Mouse (Mus musculus) forebrain, embryonic 15.5 days (tissue): ENCODE measurements around the gene Stk10. TPM values are rescaled to one million over a fixed set of nuclear protein-coding genes. Genes with fewer than 3 reads are reported as not detected.

Source experiments
- ATAC-seq: fragments of 200-750 bp; cut with Nextera tagmentation; replicated peaks from 2 replicates; pipeline ENCODE4 v1.8.0; 2017; ENCODE audit warnings: mild to moderate bottlenecking, moderate TSS enrichment, moderate library complexity
- H3K27ac ChIP-seq: fragments of 300-500 bp; sonication (generic); replicated peaks from 2 replicates; pipeline ENCODE4 v1.5.1; 2015; ENCODE audit warnings: mild to moderate bottlenecking, inconsistent platforms
- H3K27me3 ChIP-seq: fragments of 300-500 bp; sonication (generic); 2 replicates; pipeline ENCODE4 v1.6.1; 2015; ENCODE audit warnings: inconsistent platforms
- H3K36me3 ChIP-seq: fragments of 300-500 bp; sonication (generic); 2 replicates; pipeline ENCODE4 v1.6.1; 2015; ENCODE audit warnings: mild to moderate bottlenecking, inconsistent platforms
- H3K4me1 ChIP-seq: fragments of 300-500 bp; sonication (generic); 2 replicates; pipeline ENCODE4 v1.6.1; 2015; ENCODE audit warnings: inconsistent platforms
- H3K4me2 ChIP-seq: fragments of 300-500 bp; sonication (generic); replicated peaks from 2 replicates; pipeline ENCODE4 v1.6.1; 2015; ENCODE audit warnings: mild to moderate bottlenecking, inconsistent platforms
- H3K4me3 ChIP-seq: fragments of 300-500 bp; sonication (generic); 2 replicates; pipeline ENCODE4 v1.5.1; 2015; ENCODE audit warnings: mild to moderate bottlenecking, inconsistent platforms
- H3K9ac ChIP-seq: fragments of 300-500 bp; sonication (generic); replicated peaks from 2 replicates; pipeline ENCODE4 v1.6.1; 2015; ENCODE audit warnings: mild to moderate bottlenecking, inconsistent platforms
- H3K9me3 ChIP-seq: fragments of 300-500 bp; sonication (generic); 2 replicates; pipeline ENCODE4 v1.6.1; 2016; ENCODE audit warnings: inconsistent platforms
- WGBS: fragments of 180-500 bp; shearing (Covaris S2); methylation state at CpG from one replicate; pipeline ENCODE4 v1.1.7; 2015; ENCODE audit warnings: mixed read lengths; 5-methylcytosine and 5-hydroxymethylcytosine counted together
- polyA plus RNA-seq: library from polyadenylated mRNA; unstranded; fragments of >200 nt; fragmentation: Nextera tagmentation; extraction: Ambion mirVana; gene quantifications from 2 replicates; pipeline ENCODE4 v1.2.1, GENCODE M21; 2015

Gene Stk10
- polyA plus RNA-seq, 1 experiment from 2014 or later, result 2.1 TPM

GRCm38 (mm10) chr11:32634143-32634542 lies 101.0 kb downstream of the Stk10 start:
- ATAC-seq, result no peak
- H3K4me1 ChIP-seq, result no peaks in the 10 kb centered on the region
- no peak overlapping the region for H3K4me2 ChIP-seq
- H3K27me3 ChIP-seq, result no peaks in the 10 kb centered on the region
- no peak overlapping the region for H3K9ac ChIP-seq
- no peak overlapping the region for H3K27ac ChIP-seq
- H3K4me3 ChIP-seq, result no peak overlapping the region
- WGBS, result 86% methylated on average over 2 of the region's 2 CpGs
- H3K36me3 ChIP-seq, result no peaks in the 10 kb centered on the region
- H3K9me3 ChIP-seq, result no peaks in the 10 kb centered on the region

DNA sequence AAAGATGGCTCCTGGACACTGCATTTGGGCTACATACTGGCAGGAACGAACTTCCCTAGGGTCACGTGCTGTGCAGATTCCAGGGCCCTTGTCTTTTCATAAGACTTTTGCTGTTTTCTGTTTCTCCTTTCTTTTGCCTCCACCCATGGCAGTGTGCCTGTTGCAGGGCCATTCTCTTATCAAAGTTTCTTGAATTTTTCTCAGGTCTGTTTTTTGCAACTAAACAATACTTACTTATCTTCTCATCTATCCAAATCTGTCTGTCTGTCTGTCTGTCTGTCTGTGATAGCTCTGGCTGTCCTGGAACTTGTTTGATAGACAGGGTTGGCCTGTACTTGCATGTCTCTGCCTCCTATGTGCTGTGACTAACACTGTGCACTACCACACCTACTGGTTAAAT lies 101.7 kb downstream of the Stk10 start:
- no peak overlapping the region for H3K27ac ChIP-seq
- no peaks in the 10 kb centered on the region for H3K4me1 ChIP-seq
- H3K9me3 ChIP-seq, result no peaks in the 10 kb centered on the region
- no peaks in the 10 kb centered on the region for H3K27me3 ChIP-seq
- H3K9ac ChIP-seq, result no peak overlapping the region
- ATAC-seq, result no peak
- H3K4me2 ChIP-seq, result no peak overlapping the region
- H3K36me3 ChIP-seq, result no peaks in the 10 kb centered on the region
- no peak overlapping the region for H3K4me3 ChIP-seq
- 57% methylated on average over 2 of the region's 2 CpGs for WGBS

- Histone ChIP-seq H3K4me2 (no peak overlapping the region), H3K9ac (no peak overlapping the region), H3K9me3 (no peaks in the 10 kb centered on the region), H3K27ac (no peak overlapping the region), H3K27me3 (no peaks in the 10 kb centered on the region), H3K36me3 (no peaks in the 10 kb centered on the region), H3K4me3 (no peak overlapping the region), H3K4me1 (peaks cover 5% of the 10 kb centered on the region)
- WGBS, result 66% methylated on average over 4 of the region's 4 CpGs
- no peak for ATAC-seq
Measured at GRCm38 (mm10) chr11:32636275-32636674, 103.2 kb downstream of the Stk10 start.

- WGBS, result 84% methylated on average over 8 of the region's 8 CpGs
- Histone ChIP-seq H3K36me3 (no peaks in the 10 kb centered on the region), H3K27me3 (no peaks in the 10 kb centered on the region), H3K27ac (no peak overlapping the region), H3K9me3 (no peaks in the 10 kb centered on the region), H3K9ac (no peak overlapping the region), H3K4me2 (no peak overlapping the region), H3K4me3 (no peak overlapping the region), H3K4me1 (peaks cover 15% of the 10 kb centered on the region)
- ATAC-seq, result no peak
Measured at GRCm38 (mm10) chr11:32638521-32639255, 105.6 kb downstream of the Stk10 start.

GRCm38 (mm10) chr11:32640617-32641016 lies 107.5 kb downstream of the Stk10 start:
- Histone ChIP-seq H3K9ac (no peak overlapping the region), H3K27ac (no peak overlapping the region), H3K36me3 (no peaks in the 10 kb centered on the region), H3K27me3 (no peaks in the 10 kb centered on the region), H3K4me2 (no peak overlapping the region), H3K4me3 (no peak overlapping the region), H3K4me1 (peaks cover 26% of the 10 kb centered on the region), H3K9me3 (no peaks in the 10 kb centered on the region)
- ATAC-seq, result no peak
- WGBS, result 93% methylated on average over 4 of the region's 4 CpGs

DNA sequence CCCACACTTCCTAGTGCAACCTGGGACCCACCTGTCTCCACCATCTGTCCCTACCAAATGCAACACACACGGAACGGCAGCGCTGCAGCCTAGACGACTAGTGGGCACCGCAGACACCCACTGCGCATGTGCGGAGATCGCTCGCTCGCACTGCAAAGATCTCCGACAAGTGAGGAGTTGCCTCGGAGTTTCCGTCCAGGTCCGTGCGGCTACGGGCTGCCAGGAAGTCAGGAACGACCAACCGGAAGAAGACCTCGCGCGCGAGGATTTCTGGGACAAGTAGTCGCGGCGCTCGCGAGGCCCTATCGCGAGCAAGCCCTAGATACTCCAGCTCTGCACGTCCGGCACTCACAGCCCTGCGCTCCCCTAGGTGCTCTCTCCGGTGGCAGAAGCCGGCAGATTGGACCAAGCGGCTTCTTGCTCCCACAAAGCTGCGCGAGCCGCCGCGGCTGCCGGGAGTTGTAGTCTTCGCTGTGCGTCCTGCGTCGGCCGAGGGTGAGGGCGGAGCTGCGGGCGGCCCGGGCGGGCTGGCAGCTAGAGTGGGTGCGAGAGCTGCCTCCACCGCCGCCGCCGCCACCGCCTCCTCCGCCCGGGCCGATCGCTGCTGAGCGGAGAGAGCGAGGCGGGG lies 109.3 kb downstream of the Stk10 start, which contains the start of gene Fbxw11:
Fbxw11 (plus strand) TSS at position 476 of the 628 bp plus-strand sequence.
- Histone ChIP-seq H3K9ac (peak within 1 kb of the TSS; percentile 95), H3K27me3 (no peaks in the 10 kb centered on the region), H3K27ac (peak within 1 kb of the TSS; percentile 99), H3K4me1 (peaks cover 29% of the 10 kb centered on the region), H3K4me3 (peak within 1 kb of the TSS; percentile 83), H3K4me2 (peak within 1 kb of the TSS; percentile 75), H3K9me3 (no peaks in the 10 kb centered on the region), H3K36me3 (no peaks in the 10 kb centered on the region)
- peak; percentile 96 for ATAC-seq
- under 1% methylated on average over 57 of the region's 64 CpGs for WGBS

- ATAC-seq, result peak; percentile 49; the same call in 1 of the 2 replicates
- no peaks in the 10 kb centered on the region for H3K9me3 ChIP-seq
Measured at GRCm38 (mm10) chr11:32642899-32643886, 110.1 kb downstream of the Stk10 start.

DNA sequence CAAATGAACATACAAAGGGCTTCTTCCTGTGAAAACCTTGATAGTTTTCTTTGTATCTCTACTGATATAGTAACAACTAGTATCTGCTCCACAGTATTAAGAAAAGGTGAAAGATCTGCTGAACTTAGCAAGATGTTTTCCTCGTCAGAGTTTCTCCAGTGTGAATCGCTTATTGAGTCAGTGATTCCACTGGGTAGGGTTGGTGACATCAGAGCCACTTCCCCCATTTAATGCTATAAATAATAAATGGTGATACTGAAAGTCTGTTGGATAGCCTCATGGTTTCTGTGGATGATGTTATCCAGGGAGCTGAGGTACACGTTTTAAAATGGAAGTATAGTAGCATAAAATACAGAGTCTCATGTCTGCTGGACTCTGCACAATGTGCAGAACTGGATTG lies 110.9 kb downstream of the Stk10 start:
- Histone ChIP-seq H3K4me2 (peak overlapping the region; percentile 75), H3K4me1 (peaks cover 29% of the 10 kb centered on the region), H3K9ac (peak overlapping the region; percentile 95), H3K27me3 (no peaks in the 10 kb centered on the region), H3K27ac (peak overlapping the region; percentile 99; the same call in 1 of the 2 replicates), H3K9me3 (no peaks in the 10 kb centered on the region), H3K36me3 (no peaks in the 10 kb centered on the region), H3K4me3 (peak overlapping the region; percentile 83)
- 56% methylated on average over 3 of the region's 3 CpGs for WGBS
- ATAC-seq, result no peak

More at GRCm38 (mm10) chr11:32642899-32643886, 110.1 kb downstream of the Stk10 start:
- Histone ChIP-seq H3K9ac (peak overlapping the region; percentile 95), H3K4me2 (peak overlapping the region; percentile 75), H3K36me3 (no peaks in the 10 kb centered on the region), H3K27me3 (no peaks in the 10 kb centered on the region), H3K4me3 (peak overlapping the region; percentile 83), H3K4me1 (peaks cover 29% of the 10 kb centered on the region), H3K27ac (peak overlapping the region; percentile 99)
- under 1% methylated on average over 50 of the region's 54 CpGs for WGBS

DNA sequence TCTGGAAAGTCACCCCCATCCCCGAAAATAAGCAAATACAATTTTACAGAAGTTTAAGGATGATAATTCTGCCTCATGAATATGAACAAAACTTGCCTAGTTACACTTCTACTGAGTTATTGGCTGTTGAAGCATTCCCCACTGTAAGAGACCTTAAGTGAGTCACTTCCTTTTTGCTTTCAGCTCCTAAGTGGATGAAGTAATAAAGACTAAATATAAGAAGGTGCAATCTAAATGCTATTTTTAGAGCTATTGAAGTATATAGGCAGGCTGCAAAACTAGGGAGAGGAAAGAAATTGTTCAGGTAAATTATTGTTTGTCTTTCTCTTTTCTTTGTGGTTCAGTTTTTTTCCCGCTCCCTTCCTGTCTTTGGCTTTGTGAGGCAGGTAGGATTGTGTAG lies 114.2 kb downstream of the Stk10 start:
- Histone ChIP-seq H3K4me2 (no peak overlapping the region), H3K4me3 (no peak overlapping the region), H3K9me3 (no peaks in the 10 kb centered on the region), H3K9ac (no peak overlapping the region), H3K4me1 (peaks cover 32% of the 10 kb centered on the region), H3K27me3 (no peaks in the 10 kb centered on the region), H3K36me3 (no peaks in the 10 kb centered on the region), H3K27ac (no peak overlapping the region)
- 90% methylated on average over 2 of the region's 2 CpGs for WGBS
- ATAC-seq, result no peak

GRCm38 (mm10) chr11:32650236-32650749 lies 117.2 kb downstream of the Stk10 start:
- H3K27ac ChIP-seq, result no peak overlapping the region
- no peaks in the 10 kb centered on the region for H3K27me3 ChIP-seq
- no peak overlapping the region for H3K4me3 ChIP-seq
- no peaks in the 10 kb centered on the region for H3K9me3 ChIP-seq
- H3K9ac ChIP-seq, result no peak overlapping the region
- H3K4me2 ChIP-seq, result no peak overlapping the region
- no peaks in the 10 kb centered on the region for H3K36me3 ChIP-seq
- H3K4me1 ChIP-seq, result 0 out of 2 replicates have a peak, but pooled peaks cover 21% of the 10 kb centered on the region
- ATAC-seq, result no peak

DNA sequence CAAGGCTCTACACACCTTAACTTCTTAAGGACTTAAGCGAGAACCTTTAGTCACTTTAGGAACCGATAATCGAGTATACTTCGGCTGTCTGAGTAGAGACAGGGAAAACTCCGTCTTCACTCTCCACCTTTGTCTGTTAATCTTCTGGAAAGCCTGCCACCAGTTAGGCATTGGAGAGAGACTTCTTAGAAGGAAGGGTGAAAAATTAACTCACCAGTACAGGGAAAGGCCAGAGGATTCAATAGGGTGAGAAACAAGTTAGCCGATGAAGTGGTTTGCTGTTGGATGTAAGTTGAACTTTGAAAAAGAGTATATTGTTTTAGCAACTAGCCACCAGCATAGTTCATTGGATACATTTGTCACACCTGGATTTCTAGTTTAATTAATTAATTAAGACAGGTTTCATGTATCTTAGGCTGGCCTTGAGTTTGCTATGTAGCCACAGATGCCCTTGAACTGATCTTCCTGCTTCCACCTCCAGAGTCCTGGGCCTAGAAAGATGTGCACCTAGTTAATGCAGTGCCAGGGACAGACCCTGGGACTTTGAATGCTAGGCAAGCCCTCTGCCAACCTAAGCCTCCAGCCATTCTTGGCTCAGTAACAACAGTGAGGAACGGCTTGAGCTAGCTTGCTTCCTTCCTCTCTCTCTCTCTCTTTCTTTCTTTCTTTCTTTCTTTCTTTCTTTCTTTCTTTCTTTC lies 117.9 kb downstream of the Stk10 start:
- no peaks in the 10 kb centered on the region for H3K9me3 ChIP-seq
- 0 out of 2 replicates have a peak, but pooled peaks cover 17% of the 10 kb centered on the region for H3K4me1 ChIP-seq
- no peaks in the 10 kb centered on the region for H3K36me3 ChIP-seq
- no peak overlapping the region for H3K9ac ChIP-seq
- no peak overlapping the region for H3K27ac ChIP-seq
- WGBS, result 84% methylated on average over 7 of the region's 7 CpGs
- H3K27me3 ChIP-seq, result no peaks in the 10 kb centered on the region
- no peak overlapping the region for H3K4me2 ChIP-seq
- H3K4me3 ChIP-seq, result no peak overlapping the region
- ATAC-seq, result no peak
